Mouse (Mus musculus) thymus, postnatal 4 days (tissue): Measurements from ENCODE around the gene Mzf1.

ENCODE experiments used
- DNase-seq: peaks from one replicate; pipeline ENCODE4 v3.0.0; 2021

Gene Mzf1

DNA sequence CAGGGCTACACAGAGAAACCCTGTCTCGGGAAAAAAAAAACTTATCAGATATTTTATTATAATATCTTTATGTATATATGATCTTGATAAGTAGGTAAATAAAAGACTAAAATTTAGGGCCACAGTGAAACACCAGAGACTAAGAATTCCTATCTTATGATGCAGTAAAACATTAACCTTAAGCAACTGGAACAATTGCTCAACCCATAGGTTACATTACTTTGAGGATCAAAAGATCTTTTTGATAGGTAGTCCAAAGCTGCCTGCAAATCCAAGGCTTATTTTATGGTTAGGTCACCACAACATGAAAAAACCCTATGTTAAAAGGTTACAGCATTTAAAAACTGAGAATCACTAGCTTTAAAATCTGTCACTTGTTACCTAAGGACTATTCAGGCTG lies 53.0 kb downstream of the Mzf1 start:
- DNase-seq: no peak

DNA sequence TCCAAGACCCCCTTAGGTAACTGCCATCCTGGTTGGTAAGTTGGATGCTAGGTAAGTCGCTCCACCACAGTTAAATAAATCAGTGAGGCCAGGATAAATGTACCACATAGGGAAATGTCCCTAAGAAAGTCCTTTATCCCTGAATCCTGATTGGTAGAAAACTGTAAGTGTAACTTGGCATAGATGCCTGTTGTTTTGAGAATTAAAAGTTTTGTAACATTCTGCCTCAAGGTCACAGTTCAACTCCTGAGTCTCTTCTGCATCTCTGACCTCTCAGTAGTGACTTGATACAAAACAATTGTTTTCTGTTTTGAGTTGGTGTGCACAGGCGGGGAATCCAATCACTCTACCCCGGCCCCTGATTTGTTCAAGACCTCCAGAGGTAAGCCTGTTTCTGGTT lies 55.7 kb downstream of the Mzf1 start, which contains the start of gene Trim28:
Trim28 (plus strand) TSS at position 264 of the 400 bp plus-strand sequence.
- no peak for DNase-seq

DNA sequence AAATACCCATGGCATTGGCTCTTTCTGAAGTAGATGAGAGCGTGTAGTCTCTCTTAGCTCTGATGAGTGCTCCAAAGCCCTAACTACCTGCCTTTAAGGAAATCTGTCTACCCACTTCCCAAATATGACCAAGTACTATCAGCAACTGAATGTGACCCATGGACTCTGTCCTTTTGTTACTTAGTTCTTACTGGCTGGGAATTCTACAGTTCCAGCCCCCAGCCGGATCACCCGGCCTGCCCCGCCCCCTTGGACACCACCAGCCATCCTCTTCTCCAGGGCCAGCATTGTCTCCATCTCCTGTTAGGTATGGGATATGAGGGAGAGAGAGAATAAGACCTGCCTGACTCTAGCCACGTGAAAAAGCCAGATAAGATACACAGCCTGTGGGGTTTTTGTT lies 56.5 kb downstream of the Mzf1 start, which contains the start of gene Slc27a5:
Slc27a5 (minus strand) TSS at position 140 of the 400 bp plus-strand sequence.
- DNase-seq: no peak

DNA sequence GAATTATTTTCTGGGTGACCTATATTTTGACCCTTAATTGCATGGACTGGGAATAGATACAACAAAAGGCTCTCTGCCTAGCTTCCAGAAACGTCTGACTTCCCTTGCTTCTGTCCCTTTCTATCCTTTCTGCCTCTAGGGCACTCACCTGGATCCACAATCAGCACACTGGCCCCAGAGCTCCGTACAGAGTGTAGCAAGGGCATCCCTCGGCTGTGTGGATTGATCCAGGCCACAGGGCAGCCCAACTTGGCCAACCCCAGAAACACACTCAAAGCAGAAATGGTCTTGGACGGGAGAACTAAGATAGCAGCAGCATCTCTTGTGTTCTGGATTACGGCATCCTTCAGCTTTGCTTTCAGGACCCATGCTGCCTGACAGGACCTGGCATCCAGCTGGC lies 57.3 kb downstream of the Mzf1 start:
- no peak for DNase-seq

DNA sequence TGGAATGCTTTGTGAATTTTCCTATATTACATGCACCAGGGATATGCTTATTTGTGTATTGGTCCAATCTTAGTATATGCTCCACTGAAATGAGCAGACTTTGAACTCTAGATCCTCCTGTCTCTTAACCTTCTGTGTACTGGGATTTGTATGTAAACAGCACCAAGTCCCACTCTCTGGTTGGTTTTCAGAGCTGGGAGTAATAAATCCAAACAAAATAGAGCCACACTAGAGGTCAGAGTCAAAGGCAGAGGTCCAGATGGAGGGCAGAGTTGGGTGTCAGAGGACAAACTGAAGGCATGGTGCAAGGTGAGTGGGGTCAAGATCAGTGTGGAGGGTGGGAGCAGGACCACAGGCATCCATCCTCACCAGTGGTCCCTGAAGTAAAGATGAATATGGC lies 58.7 kb downstream of the Mzf1 start:
- DNase-seq: no peak

DNA sequence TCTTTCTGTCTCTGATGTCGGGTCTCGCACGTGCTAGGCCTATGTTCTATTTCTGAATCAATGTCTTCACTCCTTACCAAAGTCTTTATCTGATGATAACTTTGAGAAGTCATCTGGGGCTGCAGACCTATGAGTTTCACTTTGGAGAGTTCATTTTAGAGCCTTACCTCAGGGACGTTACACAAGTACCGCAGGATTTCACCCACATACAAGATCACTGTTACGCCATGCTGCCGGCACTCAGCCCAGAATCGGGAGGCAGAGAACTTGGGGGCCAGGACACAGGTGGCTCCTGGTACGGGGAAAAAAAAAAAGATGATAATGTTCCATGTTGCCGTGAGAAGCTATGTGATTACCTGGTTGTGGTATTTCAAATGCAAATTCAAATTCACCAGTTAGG lies 61.4 kb downstream of the Mzf1 start:
- no peak for DNase-seq
